17 mouse cellular contexts compared by ENCODE assay signal in the genomic region with DNA sequence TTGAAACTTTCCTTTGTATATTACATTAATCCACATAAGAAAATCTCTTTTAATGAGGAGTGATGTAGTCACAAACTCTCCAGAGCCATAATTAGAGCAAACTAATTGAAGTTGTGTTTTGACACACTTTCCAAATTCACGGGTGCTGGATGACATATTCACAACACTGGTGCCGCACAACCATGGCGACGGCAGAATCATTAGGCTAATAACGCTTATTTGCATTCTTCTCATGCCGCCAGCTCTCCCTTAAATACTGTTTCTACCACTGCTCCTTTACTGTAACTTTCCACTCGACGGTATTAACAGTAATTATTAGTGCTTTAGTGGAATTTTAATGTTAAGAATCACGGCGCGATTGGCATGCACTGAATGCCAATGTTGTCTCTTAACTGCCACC.
DNase-seq lines count a peak whose midpoint lies in the region; ATAC-seq and TF ChIP-seq lines count a peak whose summit lies in the region.
"Had no signal": no experiment of that assay in that cellular context is flagged by ENCODE, and none has a peak within 500 bp of the region (broad histone marks: within the 10 kb centered on the region; RNA-seq: fewer than 3 reads in every experiment).

No protein-coding gene starts in this region.

- peak overlapping the region; percentile 60 for H3K27ac ChIP-seq in hindbrain, embryonic 13.5 days
- H3K27ac ChIP-seq in hindbrain, postnatal 0 days, result no peak overlapping the region
- peak overlapping the region; percentile 34; the same call in 1 of the 2 replicates for H3K27ac ChIP-seq in neural tube, embryonic 13.5 days (replicated peaks)
- H3K27ac ChIP-seq in neural tube, embryonic 15.5 days (replicated peaks), result no peak overlapping the region; the same call in none of the 2 replicates
- peak overlapping the region; percentile 17; the same call in 1 of the 2 replicates for H3K27ac ChIP-seq in hindbrain, embryonic 16.5 days (ENCODE audit: low read depth, low read length)
- H3K27ac ChIP-seq: liver, embryonic 15.5 days; neural tube, embryonic 12.5 days had no signal

- WGBS in hindbrain, embryonic 13.5 days, result 56% methylated on average over 11 of the region's 11 CpGs
- 38% methylated on average over 11 of the region's 11 CpGs for WGBS in hindbrain, postnatal 0 days
- WGBS in neural tube, embryonic 13.5 days, result 56% methylated on average over 11 of the region's 11 CpGs
- WGBS in neural tube, embryonic 15.5 days, result 36% methylated on average over 11 of the region's 11 CpGs
- 39% methylated on average over 11 of the region's 11 CpGs for WGBS in hindbrain, embryonic 16.5 days

- H3K36me3 ChIP-seq in hindbrain, embryonic 13.5 days, result peaks cover 11% of the 10 kb centered on the region
- 0 out of 2 replicates have a peak, but pooled peaks cover 5% of the 10 kb centered on the region for H3K36me3 ChIP-seq in hindbrain, postnatal 0 days (ENCODE audit: insufficient read depth, low read length)
- H3K36me3 ChIP-seq in neural tube, embryonic 13.5 days, result peaks cover 14% of the 10 kb centered on the region
- peaks cover 5% of the 10 kb centered on the region; the same call in 1 of the 2 replicates for H3K36me3 ChIP-seq in neural tube, embryonic 15.5 days
- no peaks in the 10 kb centered on the region for H3K36me3 ChIP-seq in hindbrain, embryonic 16.5 days (ENCODE audit: control insufficient read depth, insufficient read depth, low read length)
- H3K36me3 ChIP-seq: heart, embryonic 12.5 days; liver, embryonic 15.5 days had no signal

- no peak for DNase-seq in hindbrain, postnatal 0 days (ENCODE audit: low spot score)
- DNase-seq in cerebellum, adult 8-10 months, result no peak
- no peak for DNase-seq in cerebellum, postnatal 14 days
- DNase-seq in kidney, adult 8-10 months, result no peak
- DNase-seq: cerebellum, adult 11-12 months; heart, postnatal 36 days; kidney, postnatal 25 days; lung, postnatal 14 days had no signal

- no peaks in the 10 kb centered on the region for H3K9me3 ChIP-seq in hindbrain, embryonic 13.5 days
- no peaks in the 10 kb centered on the region for H3K9me3 ChIP-seq in hindbrain, postnatal 0 days (ENCODE audit: low read length)
- H3K9me3 ChIP-seq in neural tube, embryonic 13.5 days, result no peaks in the 10 kb centered on the region
- no peaks in the 10 kb centered on the region for H3K9me3 ChIP-seq in neural tube, embryonic 15.5 days (replicated peaks)
- H3K9me3 ChIP-seq in hindbrain, embryonic 16.5 days (ENCODE audit: control insufficient read depth, low read length), result no peaks in the 10 kb centered on the region
- H3K9me3 ChIP-seq: heart, embryonic 12.5 days; liver, embryonic 15.5 days; neural tube, embryonic 12.5 days had no signal

- H3K4me1 ChIP-seq in hindbrain, embryonic 13.5 days (replicated peaks), result peaks cover 88% of the 10 kb centered on the region
- peaks cover 44% of the 10 kb centered on the region for H3K4me1 ChIP-seq in hindbrain, postnatal 0 days (ENCODE audit: insufficient read depth, low read length)
- H3K4me1 ChIP-seq in neural tube, embryonic 13.5 days (replicated peaks), result peaks cover 79% of the 10 kb centered on the region
- peaks cover 67% of the 10 kb centered on the region for H3K4me1 ChIP-seq in neural tube, embryonic 15.5 days
- peaks cover 36% of the 10 kb centered on the region for H3K4me1 ChIP-seq in hindbrain, embryonic 16.5 days (ENCODE audit: control insufficient read depth, insufficient read depth, low read depth, low read length)
- H3K4me1 ChIP-seq: liver, embryonic 15.5 days had no signal

- H3K27me3 ChIP-seq in hindbrain, embryonic 13.5 days, result no peaks in the 10 kb centered on the region
- H3K27me3 ChIP-seq in hindbrain, postnatal 0 days (ENCODE audit: insufficient read depth, low read length), result no peaks in the 10 kb centered on the region
- H3K27me3 ChIP-seq in neural tube, embryonic 13.5 days, result no peaks in the 10 kb centered on the region
- H3K27me3 ChIP-seq in neural tube, embryonic 15.5 days (replicated peaks), result no peaks in the 10 kb centered on the region
- H3K27me3 ChIP-seq in hindbrain, embryonic 16.5 days (replicated peaks; ENCODE audit: control insufficient read depth, insufficient read depth, low read length), result no peaks in the 10 kb centered on the region
- H3K27me3 ChIP-seq: liver, embryonic 15.5 days; neural tube, embryonic 12.5 days; Patski had no signal

- no peak overlapping the region for H3K4me3 ChIP-seq in hindbrain, embryonic 13.5 days
- no peak overlapping the region for H3K4me3 ChIP-seq in hindbrain, postnatal 0 days (ENCODE audit: low read length)
- no peak overlapping the region for H3K4me3 ChIP-seq in neural tube, embryonic 13.5 days
- no peak overlapping the region for H3K4me3 ChIP-seq in neural tube, embryonic 15.5 days (replicated peaks)
- no peak overlapping the region for H3K4me3 ChIP-seq in hindbrain, embryonic 16.5 days (ENCODE audit: low read length)
- H3K4me3 ChIP-seq: heart, embryonic 12.5 days; liver, embryonic 15.5 days; neural tube, embryonic 12.5 days had no signal

- TF ChIP-seq CTCF in hindbrain, postnatal 0 days (IDR thresholded peaks at IDR 0.05; ENCODE audit: low read depth), result no peak

- ATAC-seq in hindbrain, embryonic 13.5 days (ENCODE audit: low FRiP score), result no peak
- ATAC-seq in hindbrain, postnatal 0 days, result no peak
- ATAC-seq in neural tube, embryonic 13.5 days (ENCODE audit: low read depth), result no peak
- ATAC-seq in neural tube, embryonic 15.5 days (ENCODE audit: low FRiP score), result no peak
- no peak for ATAC-seq in hindbrain, embryonic 16.5 days
- ATAC-seq: intestine, postnatal 0 days; Patski had no signal

- no peak overlapping the region for H3K9ac ChIP-seq in hindbrain, embryonic 13.5 days
- H3K9ac ChIP-seq in hindbrain, postnatal 0 days (replicated peaks; ENCODE audit: low read length), result no peak overlapping the region
- no peak overlapping the region for H3K9ac ChIP-seq in neural tube, embryonic 13.5 days
- H3K9ac ChIP-seq in neural tube, embryonic 15.5 days (replicated peaks), result no peak overlapping the region
- no peak overlapping the region for H3K9ac ChIP-seq in hindbrain, embryonic 16.5 days (ENCODE audit: low read depth, low read length)
- H3K9ac ChIP-seq: heart, embryonic 12.5 days; liver, embryonic 15.5 days; neural tube, embryonic 12.5 days had no signal

- no peak overlapping the region for H3K4me2 ChIP-seq in hindbrain, embryonic 13.5 days
- H3K4me2 ChIP-seq in hindbrain, postnatal 0 days (ENCODE audit: low read depth, low read length), result no peak overlapping the region
- H3K4me2 ChIP-seq in neural tube, embryonic 13.5 days, result no peak overlapping the region
- H3K4me2 ChIP-seq in neural tube, embryonic 15.5 days, result no peak overlapping the region
- H3K4me2 ChIP-seq in hindbrain, embryonic 16.5 days (ENCODE audit: low read length), result no peak overlapping the region
- H3K4me2 ChIP-seq: heart, embryonic 12.5 days; liver, embryonic 15.5 days; neural tube, embryonic 12.5 days had no signal

Comparison
In these comparisons a context has a peak if more than half of its experiments do, and no peak if none do; other contexts are left out.
1. H3K27ac ChIP-seq: peak in hindbrain, embryonic 13.5 days (single experiment), neural tube, embryonic 13.5 days (single experiment) and hindbrain, embryonic 16.5 days (single experiment); none in hindbrain, postnatal 0 days (single experiment) and neural tube, embryonic 15.5 days (single experiment).